Mouse (Mus musculus): ENCODE measurements around the gene Gm5460.

Gm5460 gene

DNA sequence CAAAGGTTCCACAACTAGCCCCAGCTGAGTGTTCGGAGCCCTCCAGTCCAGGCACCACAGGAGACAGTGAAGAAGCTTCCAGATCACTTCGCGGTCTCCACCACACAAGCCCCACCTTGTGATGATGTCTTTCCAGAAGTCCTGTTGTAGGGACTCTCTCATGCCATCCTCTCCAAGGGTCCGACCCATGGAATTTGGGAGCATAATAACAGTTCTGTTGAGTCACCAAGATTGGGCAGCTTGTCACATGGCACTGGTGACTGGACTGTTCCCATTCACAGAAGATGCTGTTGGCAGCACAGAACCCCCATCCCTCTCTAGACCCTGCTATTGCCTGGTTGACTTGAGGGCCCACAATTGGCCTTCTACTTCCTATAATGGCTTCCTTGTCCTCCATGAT, at the start of gene Gm5460:
TSS of gene Gm5460 (plus strand) at position 378 of the 400 bp plus-strand sequence.
- no peak for TF ChIP-seq GATA4 (IDR thresholded peaks at IDR 0.05; ENCODE audit: insufficient replicate concordance, low read length)

DNA sequence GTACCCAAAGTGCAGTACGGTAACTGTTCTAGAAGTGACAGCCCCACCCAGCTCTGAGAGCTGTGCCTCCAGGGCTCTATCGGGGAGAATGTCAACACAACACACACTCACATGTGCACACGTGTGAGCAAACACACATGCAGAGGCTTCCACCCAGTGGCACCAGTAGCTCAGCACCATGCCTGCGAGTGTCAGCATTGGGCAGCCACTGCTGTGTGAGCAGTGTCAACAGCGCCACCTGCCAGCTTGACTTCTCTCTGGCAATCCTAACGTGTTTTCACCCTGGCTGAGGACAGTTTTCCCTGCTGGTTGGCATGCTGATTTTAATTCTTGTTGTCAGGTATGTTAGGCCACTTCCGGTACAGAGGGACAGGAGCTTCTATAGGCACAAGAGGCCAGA, 43.9 kb upstream of the Gm5460 start:
- no peak for TF ChIP-seq GATA4 (IDR thresholded peaks at IDR 0.05; ENCODE audit: insufficient replicate concordance, low read length)

DNA sequence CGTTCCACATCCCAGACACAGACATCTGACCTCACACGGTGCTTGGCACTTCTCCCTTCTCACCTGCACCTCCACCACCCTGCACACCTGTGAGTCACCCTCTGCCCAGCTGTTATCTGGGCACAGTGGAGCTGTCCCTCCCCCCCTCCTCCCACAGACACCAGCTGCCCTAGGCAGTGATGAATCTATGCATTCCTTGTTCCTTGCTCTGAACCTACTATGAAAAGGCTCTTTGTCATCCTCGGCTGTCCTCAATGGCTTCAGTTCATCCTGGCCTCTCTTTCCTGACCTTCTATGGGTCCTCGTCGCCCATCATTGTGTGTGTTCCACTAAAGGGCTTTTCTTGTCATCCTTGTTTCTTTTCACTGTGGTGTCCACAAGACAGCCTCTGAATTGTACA, 41.8 kb upstream of the Gm5460 start:
- TF ChIP-seq GATA4 (IDR thresholded peaks at IDR 0.05; ENCODE audit: insufficient replicate concordance, low read length), result no peak

DNA sequence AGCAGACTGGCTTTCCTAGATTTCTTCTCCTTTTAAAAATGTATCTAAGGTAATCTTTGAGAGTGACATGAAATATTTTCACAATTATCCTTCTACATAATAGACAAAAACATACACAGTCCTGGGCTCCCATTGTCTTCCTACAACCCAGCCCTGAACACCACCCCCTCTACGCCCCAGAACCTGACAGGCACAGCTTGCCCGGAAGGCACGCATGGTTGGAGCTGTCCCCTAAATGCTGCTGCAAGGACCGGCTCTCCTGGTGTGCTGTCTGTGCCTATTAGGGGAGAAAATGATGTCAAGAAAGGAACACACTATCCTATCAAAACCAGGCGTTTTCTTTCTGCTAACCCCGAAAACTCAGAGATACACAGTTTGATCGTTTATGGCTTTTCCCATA, 38.8 kb upstream of the Gm5460 start:
- TF ChIP-seq GATA4 (IDR thresholded peaks at IDR 0.05; ENCODE audit: insufficient replicate concordance, low read length), result no peak

DNA sequence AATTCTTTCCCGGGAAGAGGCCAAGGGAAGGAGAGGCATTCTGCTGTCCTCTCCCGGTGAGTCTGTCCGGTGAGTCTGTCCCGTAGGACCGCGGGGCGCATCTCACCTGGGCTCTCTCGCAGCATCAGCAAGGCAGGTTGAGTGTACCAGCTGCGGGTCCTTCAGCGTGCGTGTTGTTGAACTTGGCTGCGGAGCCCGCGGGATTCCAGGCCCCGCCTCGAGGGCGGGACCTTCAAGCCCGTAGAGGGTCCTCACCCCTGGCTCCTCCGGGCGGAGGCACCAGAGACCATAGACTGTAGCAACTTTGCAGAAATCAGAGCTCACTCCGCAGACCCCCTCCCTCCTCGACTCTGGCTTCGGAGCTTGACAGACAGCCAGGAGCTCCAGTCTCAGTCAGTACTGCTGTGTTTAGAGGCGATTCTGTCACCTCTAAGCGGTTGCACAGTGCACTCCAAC, 37.9 kb upstream of the Gm5460 start, which contains the start of gene Zfp488:
TSS of gene Zfp488 (minus strand) at position 161 of the 456 bp plus-strand sequence.
- TF ChIP-seq GATA4 (IDR thresholded peaks at IDR 0.05; ENCODE audit: insufficient replicate concordance, low read length), result no peak

DNA sequence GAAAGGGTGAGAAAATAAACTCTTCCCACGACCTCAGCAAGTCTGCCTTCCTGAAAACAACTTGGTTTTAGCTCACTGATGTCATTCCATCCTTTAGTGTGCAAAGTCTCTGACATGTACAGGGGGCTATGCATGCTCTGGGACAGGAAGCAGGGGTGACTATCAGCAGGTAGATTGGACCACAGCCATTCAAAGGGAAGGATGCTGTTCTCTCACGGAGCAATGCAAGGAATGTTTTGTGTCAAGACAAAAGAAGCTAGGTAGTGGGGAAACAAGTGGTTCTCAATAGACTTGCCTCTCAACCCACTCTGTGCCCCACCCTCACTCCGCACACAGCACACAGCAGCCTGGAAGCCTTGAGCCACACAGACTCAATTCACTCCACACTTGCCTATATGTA, 27.4 kb upstream of the Gm5460 start:
- no peak for TF ChIP-seq GATA4 (IDR thresholded peaks at IDR 0.05; ENCODE audit: insufficient replicate concordance, low read length)

DNA sequence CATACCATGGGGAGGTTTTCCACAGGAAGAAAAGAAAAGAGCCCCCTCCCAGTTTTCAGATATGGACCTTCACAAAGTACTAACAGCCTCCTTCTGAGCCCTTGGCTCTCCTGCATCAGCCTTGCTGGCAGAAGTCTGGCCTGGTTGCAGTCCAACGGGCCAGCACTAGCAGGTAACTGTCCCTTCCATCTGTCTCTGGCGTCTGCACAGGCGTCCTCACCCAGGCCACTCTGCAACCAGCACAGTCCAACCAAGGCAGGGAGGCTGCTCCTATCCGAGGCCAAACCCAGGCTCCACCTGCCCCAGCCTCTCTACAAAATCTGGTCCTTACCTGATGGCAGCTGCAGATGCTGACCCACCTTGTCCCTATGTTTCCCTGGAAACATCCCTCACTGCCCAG, 24.6 kb upstream of the Gm5460 start:
- TF ChIP-seq GATA4 (IDR thresholded peaks at IDR 0.05; ENCODE audit: insufficient replicate concordance, low read length), result no peak

DNA sequence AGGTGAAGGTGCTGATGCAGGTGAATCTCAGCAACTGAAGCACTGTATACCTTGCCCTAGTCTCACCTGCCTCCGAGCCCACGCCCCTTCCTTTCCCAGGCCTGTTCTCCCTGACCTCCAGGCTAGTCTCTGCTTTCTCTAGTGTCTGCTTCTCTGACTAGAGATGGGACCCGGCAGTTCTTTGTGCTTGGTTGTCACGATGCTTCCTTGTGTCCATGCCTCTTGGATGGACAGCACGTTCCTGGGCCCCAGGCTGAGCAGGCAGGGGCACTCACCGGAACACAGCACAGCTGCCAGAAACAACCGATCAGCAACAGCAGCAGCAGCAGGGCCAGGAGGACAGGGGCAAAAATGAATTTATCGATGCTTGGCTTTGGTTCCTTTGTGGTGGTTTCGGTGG, 23.5 kb upstream of the Gm5460 start:
- no peak for TF ChIP-seq GATA4 (IDR thresholded peaks at IDR 0.05; ENCODE audit: insufficient replicate concordance, low read length)

DNA sequence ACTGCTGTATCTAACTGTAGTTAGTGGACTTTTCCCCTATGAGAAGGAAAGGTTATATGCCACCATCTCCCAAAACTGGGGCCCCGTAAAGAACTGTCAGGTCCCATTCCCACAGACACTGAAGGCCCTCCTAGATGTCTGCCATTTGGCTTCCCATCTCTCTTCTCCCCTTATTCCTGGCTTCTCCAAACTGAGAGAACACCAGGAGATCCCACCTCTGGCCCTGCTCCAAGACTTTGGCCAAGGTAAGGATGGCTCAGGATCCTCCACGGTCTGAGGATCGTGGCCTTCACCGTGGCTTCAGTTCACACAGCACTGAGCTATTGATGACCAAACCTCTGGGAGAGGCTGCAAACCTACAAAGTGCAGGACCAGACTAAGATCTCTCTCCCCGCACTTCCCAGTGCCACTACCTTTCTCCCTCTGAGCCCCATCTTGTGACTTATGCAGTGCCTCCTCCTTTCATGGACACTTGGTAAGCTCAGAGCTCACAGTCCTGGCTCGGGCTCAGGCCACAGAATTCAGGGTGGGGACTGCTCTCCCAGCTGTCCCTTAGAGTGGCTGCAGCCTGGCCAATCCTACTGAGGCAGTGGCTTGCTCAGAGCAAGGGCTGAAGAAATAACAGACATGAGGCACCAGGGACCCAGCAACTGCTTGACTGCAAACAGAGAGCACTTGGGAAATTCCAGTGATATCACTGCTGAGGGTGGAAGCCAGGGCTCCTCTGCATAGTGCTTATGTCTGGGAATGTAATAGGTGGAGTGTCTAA, 22.9 kb upstream of the Gm5460 start:
- no peak for TF ChIP-seq GATA4 (IDR thresholded peaks at IDR 0.05; ENCODE audit: insufficient replicate concordance, low read length)

DNA sequence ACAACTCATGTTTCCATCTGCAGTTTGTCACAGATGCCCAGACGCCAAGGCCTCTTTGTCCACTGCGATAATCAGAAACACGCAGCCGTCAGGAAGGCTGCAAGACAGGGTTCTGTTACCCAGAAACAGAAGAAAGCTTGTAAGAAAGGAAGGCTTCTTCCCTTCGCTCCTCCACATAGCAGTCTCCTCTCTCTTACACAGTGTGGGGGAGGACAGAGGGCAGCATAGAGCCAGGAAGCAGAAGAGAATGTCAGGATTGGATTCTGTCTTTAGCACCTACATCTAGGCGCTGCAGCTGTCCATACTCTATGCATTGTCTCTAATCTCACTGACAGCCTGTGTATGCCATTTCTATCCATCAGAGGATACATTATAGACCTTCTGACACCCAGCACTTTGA, 19.1 kb upstream of the Gm5460 start:
- no peak for TF ChIP-seq GATA4 (IDR thresholded peaks at IDR 0.05; ENCODE audit: insufficient replicate concordance, low read length)

DNA sequence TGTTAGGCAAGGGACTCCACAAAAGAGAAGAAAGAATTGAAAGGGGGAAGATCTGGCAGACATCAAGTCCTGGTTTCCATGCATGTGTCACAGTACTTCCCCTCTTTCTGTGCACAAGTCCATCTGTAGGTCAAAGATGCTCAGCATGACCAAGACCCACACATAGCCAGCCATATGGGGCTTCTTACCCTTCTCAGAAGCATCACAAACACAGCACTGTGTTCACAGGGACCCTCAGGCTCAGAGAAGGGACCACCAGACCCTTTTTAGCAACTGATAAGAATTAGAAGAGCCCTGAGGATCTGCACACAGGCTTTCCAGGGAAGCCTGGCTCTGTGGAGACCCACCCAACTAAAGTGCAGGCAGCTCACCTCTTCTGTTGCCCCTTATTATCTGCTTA, 16.5 kb upstream of the Gm5460 start:
- TF ChIP-seq GATA4 (IDR thresholded peaks at IDR 0.05; ENCODE audit: insufficient replicate concordance, low read length), result no peak

DNA sequence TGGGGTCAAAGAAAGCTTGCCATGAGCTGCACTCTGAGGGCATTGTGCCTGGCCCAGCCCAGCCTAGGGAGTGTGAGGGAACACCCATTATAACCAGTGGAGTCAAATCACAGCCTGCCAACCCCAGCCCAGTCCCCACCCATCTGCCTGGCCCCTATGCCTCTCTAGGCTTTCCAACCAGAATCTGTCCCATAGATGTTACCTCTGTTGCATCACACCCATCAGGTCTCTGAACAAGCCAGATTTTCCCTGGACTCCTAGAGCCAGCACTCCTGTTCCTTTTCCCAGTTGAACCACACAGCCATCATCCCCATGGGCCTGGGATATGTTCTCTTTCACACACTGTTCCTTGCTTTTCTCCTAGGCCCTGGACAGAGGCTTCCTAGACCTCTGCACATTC, 15.1 kb upstream of the Gm5460 start:
- TF ChIP-seq GATA4 (IDR thresholded peaks at IDR 0.05; ENCODE audit: insufficient replicate concordance, low read length), result no peak

DNA sequence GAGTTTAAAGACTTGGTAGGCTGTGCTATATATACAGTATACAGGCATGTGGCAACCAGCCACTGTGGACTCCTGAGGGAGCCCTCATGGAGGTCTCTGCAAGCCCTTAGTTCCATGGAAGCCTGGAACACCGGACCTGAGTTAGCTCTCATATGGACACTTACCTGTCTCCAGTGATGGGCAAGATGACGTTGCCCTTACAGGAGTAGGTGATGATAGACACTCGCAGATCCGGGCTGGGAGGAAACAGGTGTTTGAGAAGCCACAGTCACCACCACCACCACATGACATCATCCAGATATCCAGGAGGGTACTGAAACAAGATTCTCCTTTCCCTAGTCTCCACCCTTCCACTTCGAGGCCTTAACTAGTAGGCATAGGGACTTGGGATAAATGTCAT, 14.2 kb upstream of the Gm5460 start:
- TF ChIP-seq GATA4 (IDR thresholded peaks at IDR 0.05; ENCODE audit: insufficient replicate concordance, low read length), result no peak

DNA sequence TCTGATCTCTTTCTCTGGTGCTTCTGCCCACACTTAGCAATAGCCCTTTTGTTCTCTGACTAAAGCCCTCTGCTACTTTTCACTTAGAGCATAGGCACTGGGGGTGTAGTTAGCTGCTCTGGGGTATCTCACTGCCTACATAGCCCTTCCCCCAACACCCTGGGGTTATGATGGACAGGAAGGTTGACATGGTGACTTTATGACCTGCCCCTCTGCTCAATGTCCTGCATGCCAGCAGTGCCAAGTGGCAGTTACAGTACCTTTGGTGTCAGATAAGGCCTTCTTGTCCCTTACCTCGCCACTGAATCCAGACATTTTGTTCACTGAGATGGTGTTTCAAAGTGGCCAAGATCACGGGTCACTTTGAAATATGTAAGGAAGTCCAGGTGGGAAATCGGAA, 1.5 kb upstream of the Gm5460 start, which contains the start of gene Gm30083:
TSS of gene Gm30083 (minus strand) at position 120 of the 400 bp plus-strand sequence.
- no peak for TF ChIP-seq GATA4 (IDR thresholded peaks at IDR 0.05; ENCODE audit: insufficient replicate concordance, low read length)

DNA sequence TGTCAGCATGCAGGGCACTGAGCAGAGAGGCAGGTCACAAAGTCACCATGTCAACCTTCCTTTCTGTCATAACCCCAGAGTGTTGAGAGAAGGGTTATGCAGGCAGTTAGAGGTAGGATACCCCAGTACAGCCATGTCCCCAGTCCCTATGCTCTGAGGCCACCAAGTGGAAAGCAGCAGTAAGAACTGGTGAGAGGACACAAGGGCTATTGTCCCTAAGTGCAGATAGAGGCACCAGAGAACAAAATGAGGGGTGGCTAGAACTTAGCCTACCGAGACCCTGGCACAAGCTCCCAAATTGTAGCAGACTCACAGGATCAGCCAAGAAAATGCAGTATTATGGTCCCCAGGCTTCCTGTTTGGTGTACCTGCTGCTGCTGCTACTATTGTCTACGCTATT, 380 bp downstream of the Gm5460 start:
- no peak for TF ChIP-seq GATA4 (IDR thresholded peaks at IDR 0.05; ENCODE audit: insufficient replicate concordance, low read length)

DNA sequence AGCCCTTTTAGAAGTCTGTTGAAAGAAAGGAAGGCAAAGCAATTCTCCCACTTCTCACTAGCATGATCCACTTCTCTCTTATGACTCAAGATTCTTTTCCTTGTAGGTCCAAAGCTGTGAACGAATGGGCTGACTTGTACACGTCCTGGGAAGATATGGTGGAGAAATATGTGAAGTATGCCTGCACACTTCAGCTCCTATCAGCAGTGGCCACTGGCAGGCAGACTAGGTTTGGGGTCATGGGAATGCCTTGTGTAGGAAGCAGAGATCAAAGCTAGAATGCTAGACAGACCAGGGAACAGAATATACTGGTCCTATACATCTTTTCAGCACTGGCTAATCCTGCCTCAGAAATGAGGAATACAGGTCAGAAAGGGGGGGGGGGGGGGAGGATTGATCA, 10.2 kb downstream of the Gm5460 start:
- TF ChIP-seq GATA4 (IDR thresholded peaks at IDR 0.05; ENCODE audit: insufficient replicate concordance, low read length), result no peak
